Mouse (Mus musculus) megakaryocyte, embryonic 14.5 days (primary cell): ENCODE data around the gene Stom.

Experiments used
- FLI1 ChIP-seq: IDR thresholded peaks from 2 replicates; pipeline ENCODE4 v1.6.1; 2012; ENCODE audit warnings: low read length, inconsistent platforms, mixed read lengths
- GATA1 ChIP-seq: IDR thresholded peaks from 3 replicates; pipeline ENCODE4 v1.6.1; 2012; ENCODE audit warnings: mixed read lengths, low read length, inconsistent platforms, borderline replicate concordance

DNA sequence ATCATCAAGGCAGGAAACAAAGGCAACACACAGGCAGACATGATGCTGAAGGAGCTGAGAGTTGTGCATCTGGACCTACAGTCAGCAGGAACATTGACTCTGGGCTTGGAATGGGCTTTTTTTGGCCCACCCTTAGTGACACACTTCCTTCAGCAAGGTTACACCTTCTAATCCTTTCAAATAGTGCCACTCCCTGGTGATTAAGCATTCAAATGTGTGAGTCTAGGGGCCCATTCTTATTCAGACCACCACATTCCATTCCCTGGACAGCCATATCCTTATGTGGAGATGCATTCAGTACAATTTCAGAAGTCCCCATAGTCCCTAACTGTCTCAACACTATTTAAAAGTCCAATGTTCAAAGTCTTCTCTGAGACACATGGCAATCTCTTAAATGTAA is 33.9 kb upstream of the Stom start:
- no peak for TF ChIP-seq GATA1
- TF ChIP-seq FLI1: no peak
